Mouse (Mus musculus): ENCODE measurements around the gene Irf2bp2. TPM values are rescaled to one million over a fixed set of nuclear protein-coding genes. Genes with fewer than 3 reads are reported as not detected.

Gene Irf2bp2
- total RNA-seq, 1 experiment from 2014 or later, result 98.7 TPM

- no peak for ATAC-seq (replicated peaks in 1 of 2; ENCODE audit: insufficient read depth in 1 of 2, low FRiP score in 2 of 2, low TSS enrichment in 1 of 2, low read depth in 1 of 2, poor library complexity in 2 of 2, severe bottlenecking in 2 of 2)
These were observed 2.5 kb downstream of the Irf2bp2 start for GRCm38 (mm10) chr8:126591141-126591820.

DNA sequence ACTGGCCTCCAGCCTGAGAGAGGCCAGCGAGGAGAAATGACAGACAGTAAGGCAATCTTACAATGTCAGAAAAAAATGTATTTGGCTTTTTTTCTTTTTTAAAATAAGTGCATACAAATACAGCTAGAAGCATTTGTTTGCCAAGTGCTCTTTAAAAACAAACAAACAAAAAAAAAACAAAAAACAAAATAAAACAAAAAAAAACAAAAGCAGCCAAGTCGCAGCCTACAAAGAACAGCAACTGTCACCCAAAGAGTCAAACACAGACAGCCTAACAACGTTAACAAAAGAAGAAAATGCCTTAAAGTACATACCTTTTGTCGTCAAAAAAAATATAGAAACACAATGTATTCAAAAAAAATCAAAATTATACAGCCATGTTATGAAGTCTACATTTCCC lies 3.2 kb downstream of the Irf2bp2 start:
- ATAC-seq (replicated peaks in 1 of 2; ENCODE audit: insufficient read depth in 1 of 2, low FRiP score in 2 of 2, low TSS enrichment in 1 of 2, low read depth in 1 of 2, poor library complexity in 2 of 2, severe bottlenecking in 2 of 2), result no peak

GRCm38 (mm10) chr8:126590024-126590529 lies 3.7 kb downstream of the Irf2bp2 start:
- no peak for ATAC-seq (replicated peaks in 1 of 2; ENCODE audit: insufficient read depth in 1 of 2, low FRiP score in 2 of 2, low TSS enrichment in 1 of 2, low read depth in 1 of 2, poor library complexity in 2 of 2, severe bottlenecking in 2 of 2)

GRCm38 (mm10) chr8:126589507-126590023 lies 4.2 kb downstream of the Irf2bp2 start:
- no peak for ATAC-seq (replicated peaks in 1 of 2; ENCODE audit: insufficient read depth in 1 of 2, low FRiP score in 2 of 2, low TSS enrichment in 1 of 2, low read depth in 1 of 2, poor library complexity in 2 of 2, severe bottlenecking in 2 of 2)

DNA sequence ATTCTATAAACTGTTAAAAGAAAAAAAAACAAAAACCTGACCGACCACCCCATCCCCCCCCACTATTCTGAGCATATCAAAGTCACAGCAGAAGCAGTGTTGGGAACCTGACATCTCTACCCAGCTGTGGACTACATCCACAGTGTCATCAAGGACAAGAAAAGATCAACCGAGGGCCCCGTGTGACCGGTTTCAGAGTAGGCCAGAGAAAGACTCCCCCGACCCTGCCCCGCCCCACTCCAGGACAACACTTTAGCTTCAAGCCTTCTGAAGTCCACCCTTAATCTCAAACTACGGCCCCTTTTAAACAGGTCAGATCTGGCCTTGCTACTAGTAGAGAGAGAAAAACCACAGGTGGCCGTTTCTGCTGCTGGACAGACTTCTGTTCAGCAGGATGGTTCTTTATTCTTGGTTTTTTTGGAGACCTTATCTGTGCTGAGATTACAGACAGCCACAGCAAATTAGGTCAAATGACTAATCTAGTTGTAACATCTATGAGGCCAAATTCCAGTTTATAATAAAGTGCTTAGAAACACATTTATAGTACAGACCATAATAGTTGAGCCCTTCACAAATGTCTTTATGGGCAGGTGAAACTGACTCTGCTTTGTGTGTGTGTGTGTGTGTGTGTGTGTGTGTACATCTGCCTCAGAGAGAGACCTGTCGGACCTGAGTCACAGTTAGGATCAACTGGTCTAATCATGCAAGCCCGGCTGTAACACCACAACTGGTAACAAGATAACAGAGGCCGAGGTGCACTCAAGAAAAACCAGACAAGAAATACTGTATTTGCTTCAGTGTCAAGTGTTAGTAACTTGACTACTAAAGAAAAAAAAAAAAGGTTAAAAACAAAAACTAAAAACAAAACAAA lies 4.9 kb downstream of the Irf2bp2 start:
- ATAC-seq (replicated peaks in 1 of 2; ENCODE audit: insufficient read depth in 1 of 2, low FRiP score in 2 of 2, low TSS enrichment in 1 of 2, low read depth in 1 of 2, poor library complexity in 2 of 2, severe bottlenecking in 2 of 2), result no peak

DNA sequence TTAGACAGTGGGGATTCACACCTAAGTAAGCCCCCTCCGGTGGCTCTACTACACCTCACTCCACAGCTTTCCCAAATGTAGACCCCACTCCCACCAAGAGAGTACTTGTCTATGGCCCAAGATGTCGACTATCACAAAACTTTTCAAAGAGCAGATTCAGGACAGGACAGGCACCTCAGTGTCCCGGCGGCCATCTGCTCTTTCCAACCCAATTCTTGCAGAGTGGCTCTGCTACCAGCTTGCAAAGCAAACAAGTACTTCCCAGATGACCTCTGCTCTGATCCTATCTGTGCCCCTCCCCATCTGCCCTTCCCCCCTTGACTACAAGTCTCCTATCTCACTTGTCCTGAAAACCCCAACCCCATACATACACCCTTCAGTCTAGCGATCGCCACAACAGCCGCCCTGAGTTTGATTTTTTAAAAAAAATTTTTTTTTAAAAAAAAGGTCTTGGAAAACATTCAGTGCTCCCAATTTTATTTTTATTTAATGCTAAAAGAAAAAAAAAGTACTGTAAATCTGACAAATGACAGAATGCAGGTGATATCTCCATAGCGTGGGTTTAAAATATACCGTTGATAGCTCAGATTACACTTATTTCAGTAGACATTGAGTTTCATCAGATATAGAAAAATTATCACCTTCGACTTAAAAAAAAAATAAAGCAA lies 5.8 kb downstream of the Irf2bp2 start:
- no peak for ATAC-seq (replicated peaks in 1 of 2; ENCODE audit: insufficient read depth in 1 of 2, low FRiP score in 2 of 2, low TSS enrichment in 1 of 2, low read depth in 1 of 2, poor library complexity in 2 of 2, severe bottlenecking in 2 of 2)

DNA sequence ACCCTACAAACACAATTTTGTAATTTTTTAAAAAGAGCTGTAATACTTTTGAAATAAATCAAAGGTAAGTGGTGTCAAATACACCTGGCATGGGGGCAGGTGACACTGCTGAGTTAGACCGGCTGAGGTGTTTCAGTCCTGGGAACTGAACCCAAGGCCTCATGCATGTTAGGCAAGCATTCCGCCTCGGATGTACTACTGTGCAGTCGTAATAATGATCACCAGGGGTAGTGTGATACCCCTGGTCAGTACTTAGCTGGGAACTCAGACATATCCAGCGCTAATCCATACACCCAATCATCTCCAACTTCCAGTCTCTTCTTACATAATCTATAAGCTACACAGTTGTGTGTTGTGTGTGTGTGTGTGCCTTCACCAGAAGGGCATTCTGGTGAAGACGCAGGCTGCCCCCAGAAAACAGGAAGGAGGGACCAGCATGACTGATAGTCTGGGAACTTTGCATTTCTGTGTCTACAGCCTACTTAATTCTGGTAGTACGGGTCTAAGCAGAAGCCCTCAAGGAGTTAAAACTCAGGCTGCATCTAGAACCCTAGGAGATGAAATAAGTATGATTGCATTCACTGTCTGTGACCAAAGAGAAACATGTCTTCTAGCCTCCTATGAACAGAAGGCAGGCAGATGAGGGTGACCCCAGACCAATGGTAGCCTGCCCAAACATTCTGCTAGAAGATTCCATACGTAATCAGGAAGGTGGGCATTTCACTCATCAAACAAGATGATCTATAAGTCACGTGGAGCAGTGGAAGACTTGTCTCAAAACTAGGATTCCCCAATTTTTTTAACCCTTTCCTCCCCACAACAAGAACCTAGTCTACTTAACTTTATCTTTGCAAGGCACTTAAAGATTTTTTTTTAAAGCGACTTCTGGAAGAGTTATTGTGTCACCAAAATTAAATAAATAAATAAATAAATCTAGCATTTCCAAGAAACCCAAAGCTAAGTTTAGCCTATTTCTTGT lies 6.9 kb downstream of the Irf2bp2 start:
- no peak for ATAC-seq (replicated peaks in 1 of 2; ENCODE audit: insufficient read depth in 1 of 2, low FRiP score in 2 of 2, low TSS enrichment in 1 of 2, low read depth in 1 of 2, poor library complexity in 2 of 2, severe bottlenecking in 2 of 2)

DNA sequence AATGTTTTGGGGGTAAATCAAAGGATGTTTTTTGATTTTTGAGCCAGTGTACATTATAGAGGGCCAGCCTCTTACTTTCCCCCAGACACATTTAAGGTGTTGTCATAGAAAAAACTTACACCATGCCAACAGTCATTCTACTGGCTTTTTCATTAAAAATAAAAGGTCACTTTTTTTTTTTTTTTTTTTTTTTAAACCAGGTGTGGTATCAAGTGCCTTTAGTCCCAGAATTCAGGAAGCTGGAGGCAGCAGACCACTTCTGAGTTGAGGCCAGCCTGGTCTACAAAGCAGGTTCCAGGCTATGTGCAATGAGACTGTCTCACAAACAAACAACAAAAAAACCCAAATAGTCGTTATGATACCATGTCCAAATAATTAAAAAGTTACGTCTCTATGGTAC lies 7.7 kb downstream of the Irf2bp2 start:
- ATAC-seq (replicated peaks in 1 of 2; ENCODE audit: insufficient read depth in 1 of 2, low FRiP score in 2 of 2, low TSS enrichment in 1 of 2, low read depth in 1 of 2, poor library complexity in 2 of 2, severe bottlenecking in 2 of 2), result no peak

DNA sequence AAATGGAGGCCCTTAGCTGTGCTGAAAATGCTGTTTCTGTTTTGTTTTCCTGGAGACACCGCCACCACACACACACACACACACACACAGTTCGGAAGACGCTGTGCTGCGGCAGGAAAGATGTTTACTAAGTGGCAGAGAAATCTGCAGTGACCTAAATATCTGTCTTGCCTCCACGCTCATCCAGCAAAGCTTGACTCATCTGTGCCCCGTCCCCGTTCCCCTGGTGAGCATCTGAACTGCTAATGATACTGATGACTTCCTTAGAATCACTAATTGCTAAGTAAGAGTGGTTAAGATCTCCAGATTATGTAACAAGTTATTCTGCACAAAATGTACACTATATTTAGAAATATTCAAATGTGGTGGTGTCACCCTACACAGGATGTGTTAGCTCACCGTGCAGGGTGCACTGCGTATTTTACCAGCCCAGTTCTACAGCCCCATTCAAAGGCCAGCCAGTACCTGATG lies 8.2 kb downstream of the Irf2bp2 start:
- peak in 1 of 2 experiments; percentile 30; a peak in 1 of 4 replicates for ATAC-seq (replicated peaks in 1 of 2; ENCODE audit: insufficient read depth in 1 of 2, low FRiP score in 2 of 2, low TSS enrichment in 1 of 2, low read depth in 1 of 2, poor library complexity in 2 of 2, severe bottlenecking in 2 of 2)

DNA sequence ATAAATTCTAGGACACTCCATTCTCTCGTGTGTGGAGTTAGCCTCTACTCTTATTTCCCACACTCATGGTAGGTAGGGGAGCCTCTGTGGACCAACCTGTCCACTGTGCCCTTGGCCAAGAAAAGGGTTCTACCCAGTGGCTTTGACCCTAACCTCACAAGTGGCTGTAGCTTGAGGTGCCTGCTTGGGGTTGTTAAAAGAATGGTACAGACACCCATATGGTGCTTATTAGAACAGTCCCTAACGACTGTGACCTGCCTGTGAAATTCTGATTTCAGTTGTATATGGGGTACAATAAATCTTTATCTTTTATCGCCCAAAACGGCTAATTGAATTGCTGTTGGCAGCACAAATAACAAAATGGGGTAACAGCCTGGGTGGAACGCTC lies 8.9 kb downstream of the Irf2bp2 start:
- ATAC-seq (replicated peaks in 1 of 2; ENCODE audit: insufficient read depth in 1 of 2, low FRiP score in 2 of 2, low TSS enrichment in 1 of 2, low read depth in 1 of 2, poor library complexity in 2 of 2, severe bottlenecking in 2 of 2), result no peak

GRCm38 (mm10) chr8:126583971-126584843 lies 9.6 kb downstream of the Irf2bp2 start:
- peak; percentile 47 to 54; a peak in 3 of 4 replicates for ATAC-seq (replicated peaks in 1 of 2; ENCODE audit: insufficient read depth in 1 of 2, low FRiP score in 2 of 2, low TSS enrichment in 1 of 2, low read depth in 1 of 2, poor library complexity in 2 of 2, severe bottlenecking in 2 of 2)

DNA sequence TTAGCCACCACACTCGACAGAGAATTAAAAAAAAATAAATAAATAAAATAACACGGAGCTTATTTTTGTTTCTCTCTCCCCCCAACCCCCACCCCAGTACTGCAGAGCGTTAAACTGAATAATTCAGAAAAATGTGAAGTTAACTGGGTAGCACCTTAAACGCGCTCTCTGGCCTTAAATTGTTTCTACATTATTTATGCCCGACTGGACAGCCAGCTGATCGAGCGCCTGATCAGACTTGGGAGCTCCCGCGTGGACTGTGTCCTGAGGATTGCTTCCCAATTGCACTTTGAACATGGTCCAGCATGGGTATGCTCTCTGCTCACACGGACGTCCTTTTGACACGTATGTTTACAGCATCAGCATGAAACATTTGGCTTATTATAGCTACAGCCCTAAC lies 10.3 kb downstream of the Irf2bp2 start:
- no peak for ATAC-seq (replicated peaks in 1 of 2; ENCODE audit: insufficient read depth in 1 of 2, low FRiP score in 2 of 2, low TSS enrichment in 1 of 2, low read depth in 1 of 2, poor library complexity in 2 of 2, severe bottlenecking in 2 of 2)

DNA sequence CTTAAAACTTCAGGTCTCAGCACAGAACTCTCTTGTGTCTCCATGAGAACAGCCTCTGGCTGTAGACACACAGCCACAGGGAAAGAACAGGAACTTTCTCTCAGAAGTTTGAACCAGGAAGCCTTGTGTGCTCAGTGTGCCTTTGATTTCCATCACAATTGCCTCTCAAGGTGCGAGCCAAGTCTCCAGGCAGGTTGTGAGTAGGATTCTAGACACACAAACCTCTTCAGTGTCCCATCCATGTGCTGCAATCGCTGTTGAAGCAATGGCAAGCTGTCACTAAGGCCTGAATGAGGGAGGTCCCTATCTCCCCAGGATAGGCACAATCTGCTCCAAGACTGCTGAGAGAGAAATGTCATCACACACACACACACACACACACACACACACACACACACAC lies 10.8 kb downstream of the Irf2bp2 start:
- no peak for ATAC-seq (replicated peaks in 1 of 2; ENCODE audit: insufficient read depth in 1 of 2, low FRiP score in 2 of 2, low TSS enrichment in 1 of 2, low read depth in 1 of 2, poor library complexity in 2 of 2, severe bottlenecking in 2 of 2)

GRCm38 (mm10) chr8:126582509-126582908 lies 11.3 kb downstream of the Irf2bp2 start:
- peak; percentile 41 to 48 for ATAC-seq (replicated peaks in 1 of 2; ENCODE audit: insufficient read depth in 1 of 2, low FRiP score in 2 of 2, low TSS enrichment in 1 of 2, low read depth in 1 of 2, poor library complexity in 2 of 2, severe bottlenecking in 2 of 2)

GRCm38 (mm10) chr8:126581662-126582061 lies 12.1 kb downstream of the Irf2bp2 start:
- no peak for ATAC-seq (replicated peaks in 1 of 2; ENCODE audit: insufficient read depth in 1 of 2, low FRiP score in 2 of 2, low TSS enrichment in 1 of 2, low read depth in 1 of 2, poor library complexity in 2 of 2, severe bottlenecking in 2 of 2)

- ATAC-seq (replicated peaks in 1 of 2; ENCODE audit: insufficient read depth in 1 of 2, low FRiP score in 2 of 2, low TSS enrichment in 1 of 2, low read depth in 1 of 2, poor library complexity in 2 of 2, severe bottlenecking in 2 of 2), result no peak; a peak in 1 of 4 replicates
These were observed 13.0 kb downstream of the Irf2bp2 start for GRCm38 (mm10) chr8:126580826-126581225.

All from hematopoietic stem cell, adult 5-6 weeks (primary cell).